Mouse (Mus musculus) liver, embryonic 14.5 days (tissue): ENCODE results near the gene Grik3. TPM values are rescaled to one million over a fixed set of nuclear protein-coding genes. Genes with fewer than 3 reads are reported as not detected.

Source experiments
- ATAC-seq: fragments of 200-750 bp; cut with Nextera tagmentation; 2 replicates; pipeline ENCODE4 v1.8.0; 2017; ENCODE audit warnings: moderate number of reproducible peaks, mild to moderate bottlenecking, moderate library complexity; ENCODE audit not compliant: insufficient read depth
- DNase-seq, 3 experiments: peaks; one replicate each; pipeline ENCODE4 v3.0.0-alpha.2; 2012 to 2013; ENCODE audit warnings: low read depth in 3 of 3, low spot score in 3 of 3
- H3K27ac ChIP-seq: fragments of 300-500 bp; sonication (generic); 2 replicates; pipeline ENCODE4 v1.5.1; 2014; ENCODE audit warnings: moderate library complexity, mild to moderate bottlenecking, control low read depth, inconsistent platforms
- H3K27me3 ChIP-seq: fragments of 300-500 bp; sonication (generic); 2 replicates; pipeline ENCODE4 v1.6.1; 2014; ENCODE audit warnings: mild to moderate bottlenecking, low read length, moderate library complexity; ENCODE audit not compliant: control insufficient read depth, insufficient read depth
- H3K36me3 ChIP-seq: fragments of 300-500 bp; sonication (generic); replicated peaks from 2 replicates; pipeline ENCODE4 v1.6.1; 2014; ENCODE audit warnings: low read depth; ENCODE audit not compliant: control insufficient read depth, insufficient read depth
- H3K4me1 ChIP-seq, 2 experiments: fragments of 200-500 bp in 1 of 2; fragments of 300-500 bp in 1 of 2; sonication (generic) in 1 of 2; replicated peaks; 2 replicates each; pipeline ENCODE4 v1.6.1; 2012 to 2014; ENCODE audit warnings: antibody characterized with exemption in 1 of 2, inconsistent platforms in 1 of 2, low read length in 1 of 2; ENCODE audit not compliant: control insufficient read depth in 2 of 2, insufficient read depth in 2 of 2
- H3K4me2 ChIP-seq: fragments of 300-500 bp; sonication (generic); 2 replicates; pipeline ENCODE4 v1.6.1; 2014; ENCODE audit warnings: low read depth, mild to moderate bottlenecking, control low read depth, moderate library complexity
- H3K4me3 ChIP-seq, 2 experiments: fragments of 200-500 bp in 1 of 2; fragments of 300-500 bp in 1 of 2; sonication (generic) in 1 of 2; 2 replicates each; pipeline ENCODE4 v1.5.1; 2012 to 2014; ENCODE audit warnings: low read depth in 2 of 2, low read length in 2 of 2, mild to moderate bottlenecking in 2 of 2, control low read depth in 1 of 2, inconsistent platforms in 1 of 2, moderate library complexity in 1 of 2; ENCODE audit not compliant: insufficient read depth in 1 of 2
- H3K9ac ChIP-seq: fragments of 300-500 bp; sonication (generic); replicated peaks from 2 replicates; pipeline ENCODE4 v1.6.1; 2014; ENCODE audit warnings: mild to moderate bottlenecking, control low read depth, moderate library complexity
- H3K9me3 ChIP-seq: fragments of 300-500 bp; sonication (generic); 2 replicates; pipeline ENCODE4 v1.6.1; 2016; ENCODE audit warnings: low read length, mixed read lengths; ENCODE audit not compliant: control insufficient read depth
- CTCF ChIP-seq: IDR thresholded peaks from 2 replicates; pipeline ENCODE4 v1.5.1; 2016; ENCODE audit warnings: antibody characterized with exemption, low read depth, control low read depth
- EP300 ChIP-seq: IDR thresholded peaks from 2 replicates; pipeline ENCODE4 v1.6.1; 2016; ENCODE audit warnings: antibody characterized with exemption, low read depth
- WGBS: fragments of 180-500 bp; shearing (Covaris S2); extraction: QIAGEN DNeasy Blood & Tissue Kit; methylation state at CpG from one replicate; pipeline ENCODE4 v1.1.7; 2014; ENCODE audit not compliant: insufficient replicate concordance; 5-methylcytosine and 5-hydroxymethylcytosine counted together
- polyA plus RNA-seq, 2 experiments: library from polyadenylated mRNA; depleted of rRNA in 1 of 2; stranded (reverse) in 1 of 2; unstranded in 1 of 2; fragments of >200 nt; fragmentation: Nextera tagmentation in 1 of 2; extraction: Ambion mirVana in 1 of 2; gene quantifications; 2 replicates each; pipeline versions ENCODE4 v1.2.1 to v1.2.3; 2012 to 2014

Gene Grik3
- polyA plus RNA-seq, 2 experiments, result under 0.01 to 0.01 TPM

DNA sequence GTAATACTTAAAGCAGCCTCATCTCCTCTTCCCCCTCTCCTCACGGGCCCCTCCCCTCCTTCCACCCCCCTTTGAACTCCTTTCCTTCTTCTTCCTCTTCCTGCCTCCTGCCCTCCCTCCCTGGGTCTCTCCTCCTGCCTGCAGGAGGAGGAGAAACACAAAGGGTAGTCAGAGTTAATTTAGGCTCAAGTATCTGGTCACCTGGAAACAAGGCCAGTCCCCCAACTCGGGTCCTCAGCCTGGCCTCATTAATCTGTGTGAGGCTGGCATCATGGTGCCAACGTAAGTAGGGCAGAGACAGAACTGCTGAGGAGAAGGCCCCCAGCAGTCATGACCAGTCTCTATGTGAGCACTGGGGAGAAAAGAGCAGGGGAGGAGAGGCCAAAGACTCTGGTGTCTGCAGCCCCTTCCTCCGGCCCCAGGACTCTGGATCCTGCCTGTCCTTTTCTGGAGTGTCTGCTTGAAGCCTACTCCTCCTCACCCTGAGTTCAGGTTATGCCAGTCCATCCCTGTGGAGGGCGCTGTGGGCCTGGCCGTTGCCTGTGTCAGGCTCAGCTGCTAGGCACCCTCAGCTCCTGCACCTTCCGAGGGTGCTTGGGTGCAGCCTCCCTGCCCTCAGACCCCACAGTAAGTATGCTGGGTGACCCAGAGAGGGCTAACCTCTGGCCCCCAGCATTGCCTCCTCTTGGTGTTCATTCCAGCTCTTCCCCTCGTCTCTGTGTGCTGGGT lies 75.4 kb downstream of the Grik3 start:
- Histone ChIP-seq H3K4me2 (no peak overlapping the region), H3K4me3 (no peak overlapping the region), H3K27ac (no peak overlapping the region), H3K4me1 (no peaks in the 10 kb centered on the region), H3K9me3 (no peaks in the 10 kb centered on the region), H3K27me3 (no peaks in the 10 kb centered on the region), H3K36me3 (no peaks in the 10 kb centered on the region), H3K9ac (no peak overlapping the region)
- ATAC-seq (no peak), DNase-seq (no peak)
- TF ChIP-seq CTCF, result no peak
- no peak for TF ChIP-seq EP300
- WGBS, result 40% methylated on average over 7 of the region's 8 CpGs

- Histone ChIP-seq H3K9ac (no peak overlapping the region), H3K4me2 (no peak overlapping the region), H3K4me1 (no peaks in the 10 kb centered on the region), H3K36me3 (no peaks in the 10 kb centered on the region), H3K4me3 (no peak overlapping the region), H3K27ac (no peak overlapping the region), H3K27me3 (no peaks in the 10 kb centered on the region), H3K9me3 (no peaks in the 10 kb centered on the region)
- 77% methylated on average over 6 of the region's 6 CpGs for WGBS
- no peak for ATAC-seq
- no peak for TF ChIP-seq CTCF
- TF ChIP-seq EP300, result no peak
- no peak for DNase-seq
These were observed 77.7 kb downstream of the Grik3 start for GRCm38 (mm10) chr4:125568210-125568609.

- 23% methylated on average over 12 of the region's 12 CpGs for WGBS
- H3K4me2 ChIP-seq, result no peak overlapping the region
These were observed 81.3 kb downstream of the Grik3 start for GRCm38 (mm10) chr4:125571651-125572311.

DNA sequence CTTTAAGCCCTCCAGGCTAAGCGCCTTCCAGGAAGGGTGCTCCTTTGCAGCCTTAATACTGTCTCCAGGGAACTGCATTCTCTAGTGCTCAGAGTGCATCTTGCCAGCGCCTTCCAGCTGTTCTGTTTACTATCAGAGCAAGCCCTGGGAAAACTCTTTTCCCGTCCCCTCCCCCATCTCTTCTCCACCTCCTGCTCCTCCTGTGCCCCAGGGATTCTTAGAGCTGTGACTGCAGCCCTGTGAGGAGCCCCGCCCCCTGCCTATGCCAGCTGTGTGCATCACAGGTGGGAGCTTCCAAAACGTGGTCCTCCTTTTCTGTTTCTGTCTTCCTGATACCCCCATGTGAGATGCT lies 81.8 kb downstream of the Grik3 start:
- Histone ChIP-seq H3K4me1 (no peaks in the 10 kb centered on the region), H3K27me3 (no peaks in the 10 kb centered on the region), H3K4me2 (no peak overlapping the region), H3K9ac (no peak overlapping the region), H3K4me3 (no peak overlapping the region), H3K27ac (no peak overlapping the region), H3K9me3 (no peaks in the 10 kb centered on the region), H3K36me3 (no peaks in the 10 kb centered on the region)
- no peak for DNase-seq
- ATAC-seq, result no peak
- 2% methylated on average over 5 of the region's 5 CpGs for WGBS
- TF ChIP-seq CTCF (no peak), EP300 (no peak)

More at GRCm38 (mm10) chr4:125571651-125572311, 81.3 kb downstream of the Grik3 start:
- H3K9me3 ChIP-seq, result no peaks in the 10 kb centered on the region
- DNase-seq (no peak), ATAC-seq (no peak)
- no peaks in the 10 kb centered on the region for H3K4me1 ChIP-seq
- no peaks in the 10 kb centered on the region for H3K36me3 ChIP-seq
- no peaks in the 10 kb centered on the region for H3K27me3 ChIP-seq
- TF ChIP-seq CTCF (no peak), EP300 (no peak)
- no peak overlapping the region for H3K9ac ChIP-seq
- no peak overlapping the region for H3K27ac ChIP-seq
- H3K4me3 ChIP-seq, result no peak overlapping the region

- Histone ChIP-seq H3K36me3 (no peaks in the 10 kb centered on the region), H3K4me3 (no peak overlapping the region), H3K4me1 (no peaks in the 10 kb centered on the region), H3K4me2 (no peak overlapping the region), H3K27ac (no peak overlapping the region), H3K27me3 (no peaks in the 10 kb centered on the region), H3K9ac (no peak overlapping the region), H3K9me3 (no peaks in the 10 kb centered on the region)
- DNase-seq, result no peak
- ATAC-seq, result no peak
- no peak for TF ChIP-seq CTCF
- no peak for TF ChIP-seq EP300
- 19% methylated on average over 5 of the region's 5 CpGs for WGBS
These were observed 82.5 kb downstream of the Grik3 start for GRCm38 (mm10) chr4:125573000-125573399.
